Mouse (Mus musculus): ENCODE measurements at regions not wholly inside any gene's neighbourhood (a gene's known extent, or its start where the extent isn't known, plus 50 kb on each side); places are given as distances from the start of the nearest gene placed in this dataset.

GRCm38 (mm10) chr10:60995908-60996640 is 93.1 kb upstream of the Pcbd1 start:
- TF ChIP-seq CTCF (IDR thresholded peaks at IDR 0.05; ENCODE audit: low read depth) (no peak), EP300 (optimal IDR thresholded peaks at IDR 0.05) (no peak)
